Mouse (Mus musculus) liver, postnatal 0 days (tissue): ENCODE data around the gene Tmod1. TPM values are rescaled to one million over a fixed set of nuclear protein-coding genes. Genes with fewer than 3 reads are reported as not detected.

ENCODE experiments used
- ATAC-seq: fragments of 200-750 bp; cut with Nextera tagmentation; 2 replicates; pipeline ENCODE4 v1.8.0; 2017; ENCODE audit warnings: mild to moderate bottlenecking, moderate library complexity
- DNase-seq: peaks from one replicate; pipeline ENCODE4 v3.0.0-alpha.2; 2016
- H3K27ac ChIP-seq: fragments of 300-500 bp; sonication (generic); 2 replicates; pipeline ENCODE4 v1.5.1; 2014; ENCODE audit warnings: antibody characterized with exemption, moderate library complexity, mild to moderate bottlenecking, low read depth
- H3K27me3 ChIP-seq: fragments of 300-500 bp; sonication (generic); 2 replicates; pipeline ENCODE4 v1.6.1; 2014; ENCODE audit warnings: low read length, control low read depth, mixed read lengths; ENCODE audit not compliant: insufficient read depth
- H3K36me3 ChIP-seq: fragments of 300-500 bp; sonication (generic); replicated peaks from 2 replicates; pipeline ENCODE4 v1.6.1; 2014; ENCODE audit warnings: mild to moderate bottlenecking, control low read depth, low read length, moderate library complexity, mixed read lengths; ENCODE audit not compliant: insufficient read depth
- H3K4me1 ChIP-seq: fragments of 300-500 bp; sonication (generic); 2 replicates; pipeline ENCODE4 v1.6.1; 2014; ENCODE audit warnings: antibody characterized with exemption, mild to moderate bottlenecking, control low read depth; ENCODE audit not compliant: insufficient read depth
- H3K4me2 ChIP-seq: fragments of 300-500 bp; sonication (generic); 2 replicates; pipeline ENCODE4 v1.6.1; 2014; ENCODE audit warnings: low read depth, mild to moderate bottlenecking, low read length, moderate library complexity, mixed read lengths
- H3K4me3 ChIP-seq: fragments of 300-500 bp; sonication (generic); 2 replicates; pipeline ENCODE4 v1.5.1; 2014; ENCODE audit warnings: low read depth, low read length
- H3K9ac ChIP-seq: fragments of 300-500 bp; sonication (generic); replicated peaks from 2 replicates; pipeline ENCODE4 v1.6.1; 2014; ENCODE audit warnings: mild to moderate bottlenecking, moderate library complexity
- H3K9me3 ChIP-seq: fragments of 300-500 bp; sonication (generic); 2 replicates; pipeline ENCODE4 v1.6.1; 2016; ENCODE audit warnings: mild to moderate bottlenecking, control low read depth, low read length, mixed read lengths
- CTCF ChIP-seq: sonication (generic); IDR thresholded peaks from 2 replicates; pipeline ENCODE4 v1.5.1; 2016; ENCODE audit warnings: antibody characterized with exemption, low read depth
- EP300 ChIP-seq: IDR thresholded peaks from 2 replicates; pipeline ENCODE4 v1.6.1; 2016; ENCODE audit warnings: antibody characterized with exemption, low read depth, mild to moderate bottlenecking
- WGBS: fragments of 180-500 bp; shearing (Covaris S2); extraction: QIAGEN DNeasy Blood & Tissue Kit; methylation state at CpG from one replicate; pipeline ENCODE4 v1.1.7; 2014; ENCODE audit not compliant: insufficient replicate concordance; 5-methylcytosine and 5-hydroxymethylcytosine counted together
- polyA plus RNA-seq: library from polyadenylated mRNA; unstranded; fragments of >200 nt; fragmentation: Nextera tagmentation; extraction: Ambion mirVana; gene quantifications from 2 replicates; pipeline ENCODE4 v1.2.1, GENCODE M21; 2015

The Tmod1 gene
- polyA plus RNA-seq, 1 experiment from 2014 or later: 13.9 TPM

DNA sequence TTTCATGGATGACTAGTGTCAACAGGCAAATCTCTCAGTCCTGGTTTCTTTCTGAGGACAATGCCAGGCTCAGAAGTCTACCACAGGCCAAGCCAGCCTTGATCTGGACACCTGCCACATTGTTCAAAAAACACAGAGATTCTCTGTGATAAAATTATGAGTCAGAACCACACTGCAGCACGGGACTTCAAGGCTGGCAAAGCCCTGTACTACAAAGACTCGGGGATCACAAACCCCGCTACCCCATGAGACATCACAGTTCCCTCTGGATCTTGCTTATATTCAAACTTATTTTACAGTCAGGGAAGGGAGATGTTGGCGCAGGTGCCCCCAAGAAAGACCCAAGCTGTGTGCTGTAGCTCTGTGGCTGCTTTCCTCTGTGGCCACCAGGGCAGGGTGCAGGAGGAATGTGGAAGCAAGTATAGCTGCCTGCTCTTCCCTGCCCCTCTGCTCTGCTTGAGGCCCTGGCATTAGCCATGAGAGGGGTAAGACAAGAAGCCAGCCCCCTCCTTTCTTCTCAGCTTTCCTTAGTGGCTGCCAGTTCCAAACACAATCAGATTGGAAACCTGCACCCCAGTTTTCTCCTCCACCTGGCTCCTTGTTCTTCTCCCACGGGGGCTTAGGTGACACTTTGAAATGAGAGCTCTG, 53.8 kb downstream of the Tmod1 start:
- Histone ChIP-seq H3K36me3 (peaks cover 20% of the 10 kb centered on the region; the same call in 1 of the 2 replicates), H3K27ac (no peak overlapping the region), H3K4me1 (no peaks in the 10 kb centered on the region), H3K27me3 (no peaks in the 10 kb centered on the region), H3K4me2 (no peak overlapping the region), H3K9me3 (no peaks in the 10 kb centered on the region), H3K9ac (no peak overlapping the region), H3K4me3 (no peak overlapping the region)
- 90% methylated on average over 5 of the region's 5 CpGs for WGBS
- no peak for TF ChIP-seq CTCF
- no peak for TF ChIP-seq EP300
- no peak for ATAC-seq
- DNase-seq: no peak

DNA sequence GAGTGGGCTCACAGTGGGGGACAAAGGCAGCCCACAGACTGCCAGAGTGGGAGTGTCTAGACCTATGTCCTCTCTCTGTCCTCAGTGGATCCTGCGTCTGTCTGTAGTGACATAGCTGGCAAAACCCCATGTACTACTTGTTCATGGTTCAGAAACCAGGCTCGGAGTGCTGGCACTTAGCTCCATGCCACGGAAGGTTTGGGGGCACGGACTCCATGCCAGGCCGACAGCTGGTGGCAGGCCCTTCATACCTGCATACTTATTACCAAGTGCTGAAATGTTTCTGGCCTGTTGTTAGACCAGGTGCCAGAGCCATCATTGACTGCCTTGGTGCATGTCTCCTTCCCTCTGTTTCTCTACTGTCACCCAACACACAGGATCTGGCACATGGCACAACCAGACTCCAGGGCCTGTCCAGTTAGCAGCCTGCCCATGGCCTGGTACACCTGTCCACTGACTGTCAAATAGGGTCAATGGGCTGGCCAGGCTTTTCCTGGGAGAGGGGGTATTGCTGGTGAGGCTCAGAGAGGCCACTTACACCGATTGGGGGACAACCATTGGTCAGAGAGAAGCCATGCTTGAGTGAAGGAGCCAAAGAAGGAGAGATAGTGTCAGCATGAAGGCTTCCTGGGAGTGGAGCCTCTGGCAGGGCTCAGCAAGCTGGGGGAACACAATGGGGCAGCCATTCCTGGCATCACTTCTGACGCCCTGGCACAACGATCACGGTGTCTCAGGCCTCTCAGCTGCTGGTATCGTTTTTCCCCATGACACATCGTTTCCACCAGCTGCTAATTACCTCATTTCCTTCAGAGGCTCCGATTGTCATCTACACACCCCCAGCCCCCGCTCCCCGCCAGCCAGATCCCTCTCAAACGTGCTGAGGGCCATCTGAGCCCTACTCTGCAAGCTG, 56.4 kb downstream of the Tmod1 start:
- ATAC-seq: no peak
- no peak overlapping the region for H3K4me2 ChIP-seq
- H3K4me1 ChIP-seq: no peaks in the 10 kb centered on the region
- H3K4me3 ChIP-seq: no peak overlapping the region
- H3K9ac ChIP-seq: no peak overlapping the region
- H3K9me3 ChIP-seq: no peaks in the 10 kb centered on the region
- no peaks in the 10 kb centered on the region for H3K27me3 ChIP-seq
- H3K36me3 ChIP-seq: peaks cover 27% of the 10 kb centered on the region; the same call in 1 of the 2 replicates
- DNase-seq: no peak
- TF ChIP-seq EP300: no peak
- TF ChIP-seq CTCF: no peak
- no peak overlapping the region for H3K27ac ChIP-seq
- WGBS: 57% methylated on average over 15 of the region's 15 CpGs

DNA sequence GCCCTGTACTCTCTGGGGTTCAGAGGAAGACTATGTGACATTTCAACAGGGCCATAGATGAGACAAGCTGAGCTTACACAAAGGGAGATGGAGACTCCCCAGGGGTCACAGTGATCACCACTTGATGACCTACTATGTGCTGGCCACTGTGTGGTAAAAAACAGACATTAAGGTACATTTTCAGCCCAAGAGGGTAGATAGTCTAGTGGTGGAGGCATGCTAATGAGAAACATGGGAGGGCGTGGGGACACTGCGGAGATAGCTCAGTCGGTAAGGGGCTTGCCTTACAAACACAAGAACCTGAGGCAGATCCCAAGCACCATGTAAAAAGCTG, 57.1 kb downstream of the Tmod1 start:
- WGBS: 94% methylated on average over 3 of the region's 3 CpGs
- Histone ChIP-seq H3K4me2 (no peak overlapping the region), H3K36me3 (peaks cover 27% of the 10 kb centered on the region; the same call in 1 of the 2 replicates), H3K4me1 (0 out of 2 replicates have a peak, but pooled peaks cover under 1% of the 10 kb centered on the region), H3K27ac (no peak overlapping the region), H3K9me3 (no peaks in the 10 kb centered on the region), H3K4me3 (no peak overlapping the region), H3K27me3 (no peaks in the 10 kb centered on the region), H3K9ac (no peak overlapping the region)
- TF ChIP-seq EP300 (no peak), CTCF (no peak)
- no peak for DNase-seq
- no peak for ATAC-seq

DNA sequence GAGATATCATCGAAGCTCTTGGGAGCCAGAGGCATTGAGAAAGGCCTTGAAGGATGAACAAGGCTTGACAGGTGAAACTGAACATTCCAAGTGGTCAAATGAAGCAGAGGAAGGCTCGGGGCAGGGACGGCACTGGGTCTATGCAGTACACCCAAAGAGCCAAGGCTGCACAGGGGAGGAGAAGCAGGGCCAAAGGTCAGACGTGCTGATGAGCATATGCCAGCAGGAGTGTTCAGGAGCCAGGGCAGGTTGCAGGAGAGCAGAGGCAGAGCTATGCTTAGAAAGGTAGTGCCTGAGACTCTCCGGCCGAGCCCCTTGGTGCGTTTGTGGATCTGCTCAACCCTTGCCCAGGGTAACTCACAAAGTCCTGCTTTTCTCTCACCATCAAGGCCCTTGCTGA, 57.8 kb downstream of the Tmod1 start:
- TF ChIP-seq CTCF: no peak
- TF ChIP-seq EP300: no peak
- WGBS: 86% methylated on average over 7 of the region's 7 CpGs
- ATAC-seq: no peak

DNA sequence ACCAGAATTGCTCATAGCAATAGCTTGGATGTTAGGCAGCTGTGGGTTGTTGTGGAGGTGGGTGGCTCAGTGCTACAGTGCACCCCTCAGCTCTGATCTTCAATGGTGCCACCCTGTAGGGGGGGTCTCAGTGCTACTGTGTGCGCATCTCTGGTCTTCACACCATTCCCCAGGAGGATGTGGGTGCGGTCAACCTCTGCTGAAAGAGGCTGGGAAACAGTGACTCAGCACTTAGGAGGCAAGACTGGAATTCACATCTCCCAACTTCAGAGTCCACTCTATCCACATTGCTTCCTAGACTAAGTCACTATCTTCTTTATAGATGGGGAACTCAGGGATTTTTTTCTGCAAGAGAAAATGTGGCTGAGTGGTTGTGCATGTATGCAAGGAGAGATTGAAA, 58.9 kb downstream of the Tmod1 start:
- WGBS: 87% methylated on average over 2 of the region's 2 CpGs
- Histone ChIP-seq H3K4me3 (no peak overlapping the region), H3K27ac (no peak overlapping the region), H3K36me3 (peaks cover 23% of the 10 kb centered on the region; the same call in 1 of the 2 replicates), H3K9me3 (no peaks in the 10 kb centered on the region), H3K4me1 (0 out of 2 replicates have a peak, but pooled peaks cover 4% of the 10 kb centered on the region), H3K27me3 (no peaks in the 10 kb centered on the region), H3K9ac (no peak overlapping the region), H3K4me2 (no peak overlapping the region)
- no peak for TF ChIP-seq CTCF
- no peak for TF ChIP-seq EP300
- no peak for DNase-seq
- no peak for ATAC-seq

More for the DNA sequence above, 57.8 kb downstream of the Tmod1 start:
- Histone ChIP-seq H3K9me3 (no peaks in the 10 kb centered on the region), H3K27ac (no peak overlapping the region), H3K27me3 (no peaks in the 10 kb centered on the region), H3K4me3 (no peak overlapping the region), H3K36me3 (peaks cover 27% of the 10 kb centered on the region; the same call in 1 of the 2 replicates), H3K4me1 (0 out of 2 replicates have a peak, but pooled peaks cover 4% of the 10 kb centered on the region), H3K4me2 (no peak overlapping the region), H3K9ac (no peak overlapping the region)
- DNase-seq: no peak

DNA sequence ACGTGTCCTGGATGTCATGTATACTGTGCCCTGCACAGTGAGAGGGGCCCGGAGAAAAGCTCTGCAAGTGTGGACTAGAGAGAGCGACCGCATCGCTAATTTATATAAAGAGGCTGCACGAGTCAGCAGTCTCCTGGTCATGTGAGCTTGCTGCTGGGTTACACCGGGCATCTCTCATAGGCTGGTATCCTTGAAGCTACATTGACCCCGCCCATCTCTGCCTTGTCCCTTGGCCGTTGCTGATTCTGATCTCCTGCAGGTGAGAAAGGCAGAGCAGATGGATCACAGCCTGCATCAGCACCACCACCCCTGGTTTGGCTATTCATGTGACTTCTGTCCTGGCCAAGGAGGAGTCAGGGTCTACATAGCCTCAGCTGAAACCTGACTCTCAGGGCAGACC, 60.4 kb downstream of the Tmod1 start:
- DNase-seq: no peak
- WGBS: 78% methylated on average over 9 of the region's 9 CpGs
- no peaks in the 10 kb centered on the region for H3K9me3 ChIP-seq
- H3K36me3 ChIP-seq: peaks cover 18% of the 10 kb centered on the region; the same call in 1 of the 2 replicates
- no peaks in the 10 kb centered on the region for H3K27me3 ChIP-seq
- TF ChIP-seq CTCF (no peak), EP300 (no peak)
- no peak overlapping the region for H3K27ac ChIP-seq
- H3K9ac ChIP-seq: no peak overlapping the region
- ATAC-seq: no peak
- 0 out of 2 replicates have a peak, but pooled peaks cover 4% of the 10 kb centered on the region for H3K4me1 ChIP-seq
- no peak overlapping the region for H3K4me2 ChIP-seq
- H3K4me3 ChIP-seq: no peak overlapping the region
